Mouse (Mus musculus): Measurements from ENCODE around the gene Arid2.
"Not testable (repeated sequence)": the region's sequence is repeated elsewhere in the genome, so short reads cannot be mapped to it uniquely, and the experiment has no call there.

Gene Arid2

DNA sequence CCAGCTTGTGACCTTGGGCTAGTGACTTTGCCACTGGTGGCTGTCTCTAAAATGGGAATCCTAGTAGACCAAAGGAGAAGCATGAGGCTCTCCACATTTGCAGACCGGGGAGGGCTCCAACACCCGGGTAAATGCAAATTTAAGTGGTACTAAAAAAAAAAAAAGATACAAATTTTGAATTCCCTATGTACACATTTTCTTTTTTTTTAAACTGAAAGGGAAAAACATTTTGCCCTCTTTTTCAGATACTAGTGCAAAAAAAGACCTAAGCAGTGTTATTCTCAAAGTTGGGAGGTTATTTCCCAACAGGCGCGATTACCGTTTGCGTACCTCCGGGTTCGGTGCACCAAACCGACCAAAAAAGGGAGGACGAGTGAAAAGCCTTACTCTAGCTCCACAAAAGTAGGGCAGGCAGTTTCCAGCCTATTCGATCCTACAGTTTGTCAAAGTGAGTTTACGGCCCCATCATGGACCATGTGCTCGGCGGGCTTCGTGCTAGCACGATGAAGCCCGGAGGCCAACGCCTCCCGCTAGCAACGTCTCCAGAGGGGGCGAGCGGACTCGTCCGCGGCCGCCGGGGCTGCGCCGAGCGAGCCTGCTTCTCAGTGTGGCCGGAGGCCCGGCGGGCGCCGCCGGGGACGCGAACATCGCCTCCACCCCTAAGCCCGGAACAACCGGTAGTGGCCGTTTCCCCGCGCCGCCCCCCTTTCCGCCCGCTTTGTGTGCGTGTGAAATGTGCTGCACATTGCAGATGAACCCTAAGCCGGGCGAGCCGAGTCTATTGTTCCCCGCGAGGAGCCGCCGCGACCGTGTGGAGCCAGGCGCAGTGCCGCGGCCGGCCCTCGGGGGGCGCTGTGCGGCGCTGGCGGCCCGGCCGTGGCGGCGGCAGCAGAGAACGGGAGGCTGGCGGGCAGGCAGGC lies 1.0 kb upstream of the Arid2 start:
- peak; percentile 93 for DNase-seq (ENCODE audit: low read depth)

DNA sequence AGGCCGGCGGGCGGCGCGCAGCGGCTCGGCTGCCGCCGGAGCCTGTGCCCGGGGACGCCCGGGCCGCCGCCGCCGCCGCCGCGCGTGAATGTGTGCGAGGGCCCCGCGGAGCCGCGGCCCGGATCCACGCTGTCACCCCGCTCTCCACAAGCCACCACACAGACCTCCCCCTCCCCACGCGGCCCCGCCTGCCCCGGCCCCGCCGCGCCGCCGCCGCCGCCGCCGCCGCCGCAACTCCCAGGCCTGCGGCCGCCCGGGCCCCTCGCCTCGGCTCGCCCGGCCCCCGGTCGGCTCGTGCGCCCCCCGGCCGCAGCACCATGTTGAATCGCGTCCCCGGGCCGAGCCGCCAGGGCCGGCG lies 404 bp upstream of the Arid2 start:
- DNase-seq (ENCODE audit: low read depth), result no peak

DNA sequence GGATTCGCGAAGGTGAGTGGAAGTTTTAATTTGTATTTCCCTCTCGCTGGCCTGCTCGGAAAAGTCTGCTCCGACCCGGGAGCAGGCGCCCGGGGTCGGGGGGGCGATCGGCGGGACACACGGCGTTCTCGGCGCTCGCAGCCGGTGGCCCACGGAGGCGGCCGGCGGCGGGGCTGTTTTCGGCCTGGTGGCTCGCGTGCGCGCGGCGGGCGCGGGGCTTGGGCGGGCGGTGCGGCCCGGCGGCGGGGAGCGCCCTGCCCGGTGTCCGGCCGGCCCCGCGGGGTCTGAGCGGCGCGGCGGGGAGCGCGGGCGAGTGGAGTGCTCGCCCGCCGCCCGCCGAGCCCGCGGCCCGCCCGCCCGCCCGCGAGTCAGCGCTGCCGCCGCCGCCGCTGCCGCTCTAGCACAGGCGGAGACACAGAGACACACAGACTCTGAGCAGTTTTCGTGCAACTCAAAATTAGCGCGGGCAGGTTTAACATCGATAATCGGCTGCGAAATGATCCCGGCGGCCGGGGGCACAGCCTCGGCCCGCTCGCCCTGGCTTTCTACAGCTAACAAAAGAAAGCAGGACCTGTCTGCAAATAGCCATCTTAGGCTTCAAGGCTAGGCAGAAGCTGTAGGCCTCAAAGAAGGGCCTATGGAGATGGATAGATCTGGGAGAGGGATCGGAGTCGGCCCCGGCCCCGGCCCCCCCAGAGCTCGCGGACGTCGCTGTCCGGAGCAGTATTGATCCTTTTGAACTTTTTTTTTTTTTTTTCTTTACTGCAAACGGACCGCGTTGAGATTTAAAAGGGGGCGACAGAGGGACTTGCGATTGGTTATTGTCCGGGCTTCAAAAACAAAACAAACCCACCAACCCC lies 888 bp downstream of the Arid2 start:
- DNase-seq (ENCODE audit: low read depth), result peak; percentile 74

DNA sequence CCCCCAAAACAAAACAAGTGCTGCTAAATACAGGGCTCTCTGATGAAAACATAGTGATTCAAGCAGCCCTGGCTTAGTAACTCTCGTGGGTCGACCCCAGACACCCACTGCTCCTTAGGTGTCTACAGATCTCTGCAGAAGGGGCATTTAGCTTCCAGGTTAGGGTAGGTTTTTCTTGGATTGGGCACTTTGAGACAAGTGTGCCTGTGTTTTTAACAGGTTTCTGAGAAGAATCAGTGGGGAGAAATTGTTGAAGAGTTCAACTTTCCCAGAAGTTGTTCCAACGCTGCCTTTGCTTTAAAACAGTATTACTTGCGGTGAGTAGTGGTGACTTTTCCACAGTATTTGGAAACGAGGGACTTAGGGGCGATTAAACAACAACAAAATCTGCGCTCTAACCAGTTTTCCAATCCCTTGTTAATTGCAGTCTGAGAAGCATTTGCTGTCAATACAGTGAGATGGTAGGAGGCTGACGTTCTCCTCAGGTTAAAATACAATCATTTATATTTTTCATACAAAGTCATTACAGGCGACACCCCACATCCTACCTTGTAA lies 1.6 kb downstream of the Arid2 start:
- no peak for DNase-seq (ENCODE audit: low read depth)

DNA sequence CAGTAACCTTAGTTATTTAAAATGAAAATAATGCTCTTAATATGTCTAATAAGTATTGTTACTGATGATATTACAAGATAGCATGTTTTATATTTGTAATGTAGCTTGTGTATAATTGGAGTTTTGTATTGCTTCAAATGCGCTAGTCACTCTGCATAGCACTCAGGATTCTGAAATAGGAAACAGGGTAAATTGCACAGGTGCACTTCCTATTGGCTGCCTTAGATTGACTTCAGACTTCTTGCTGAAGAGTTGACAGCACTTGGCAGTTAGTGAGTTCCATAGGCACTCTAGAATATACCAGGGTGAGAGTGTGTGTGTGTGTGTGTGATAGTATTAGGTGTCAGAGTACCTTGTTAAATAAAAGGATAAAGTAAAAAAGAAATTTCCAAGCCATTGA lies 2.7 kb downstream of the Arid2 start:
- peak; percentile 37 for DNase-seq (ENCODE audit: low read depth)

DNA sequence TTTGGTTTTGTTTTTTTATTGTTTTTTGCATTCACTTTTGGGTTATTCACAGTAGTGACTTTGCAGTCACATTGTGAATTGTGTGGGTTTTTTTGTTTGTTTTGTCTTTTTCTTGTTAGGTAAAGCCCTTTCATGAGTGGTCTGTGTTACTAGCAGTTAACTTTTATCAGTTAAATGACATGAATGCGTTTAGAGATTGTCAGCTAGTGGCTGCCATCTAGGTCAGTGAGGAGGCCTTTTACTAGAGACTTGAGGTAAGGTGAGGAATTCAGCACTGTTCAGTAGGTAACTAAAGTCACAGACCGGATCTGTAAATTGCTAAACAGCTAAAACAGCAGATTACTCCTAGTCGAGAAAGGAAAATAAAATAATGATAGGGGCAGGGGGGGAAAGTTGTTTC lies 6.1 kb downstream of the Arid2 start:
- DNase-seq (ENCODE audit: low read depth), result no peak

DNA sequence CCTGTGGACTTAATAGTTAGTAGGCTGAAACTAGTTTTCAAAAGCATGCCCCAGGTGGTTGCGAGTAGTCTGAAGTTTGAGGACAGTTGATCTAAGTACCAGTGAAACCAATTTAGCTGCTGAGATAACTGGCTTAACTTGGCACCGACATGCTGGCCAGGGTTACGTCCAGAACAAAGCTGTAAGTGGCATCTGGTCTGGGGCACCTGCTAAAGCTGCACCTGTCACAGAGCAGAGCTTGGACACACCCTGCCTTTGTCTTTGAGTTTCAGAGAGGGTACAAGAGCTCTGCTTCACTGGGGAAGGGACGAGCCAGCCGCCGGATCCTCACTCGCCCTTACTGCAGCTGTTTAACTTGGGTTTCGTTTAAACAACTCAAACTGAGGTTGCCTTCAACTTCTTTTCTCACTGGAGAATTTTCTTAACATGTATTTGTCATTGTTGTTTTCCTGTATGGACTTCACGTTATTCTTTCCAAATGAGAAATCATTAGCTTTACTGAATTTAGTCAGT lies 9.8 kb downstream of the Arid2 start:
- no peak for DNase-seq (ENCODE audit: low read depth)

DNA sequence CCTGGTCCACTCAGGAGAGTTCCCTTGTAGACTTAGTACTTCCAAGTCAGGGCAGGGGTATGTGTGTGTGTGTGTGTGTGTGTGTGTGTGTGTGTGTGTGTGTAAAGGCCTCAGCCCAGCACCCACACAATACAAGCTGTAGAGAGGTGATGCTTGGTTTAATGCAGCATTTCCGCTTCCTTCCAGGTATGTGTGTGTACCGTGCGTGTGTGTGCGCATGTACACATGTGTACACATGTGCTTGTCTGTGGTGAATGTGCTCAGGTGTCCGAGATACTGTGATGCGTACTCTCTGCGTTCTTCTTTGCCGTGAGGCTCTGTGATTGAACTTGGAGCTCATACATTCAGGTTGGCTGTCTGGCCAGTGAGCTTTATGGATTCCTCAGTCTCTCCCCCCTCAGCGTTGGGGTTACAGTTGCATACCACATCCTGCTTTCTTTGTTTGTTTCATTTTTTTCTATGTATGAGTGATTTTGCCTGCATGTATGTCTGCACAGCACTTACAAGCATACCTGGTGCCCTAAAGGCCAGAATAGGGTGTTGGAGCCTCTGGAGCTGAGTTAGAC lies 10.4 kb downstream of the Arid2 start:
- DNase-seq (ENCODE audit: low read depth), result peak; percentile 89

DNA sequence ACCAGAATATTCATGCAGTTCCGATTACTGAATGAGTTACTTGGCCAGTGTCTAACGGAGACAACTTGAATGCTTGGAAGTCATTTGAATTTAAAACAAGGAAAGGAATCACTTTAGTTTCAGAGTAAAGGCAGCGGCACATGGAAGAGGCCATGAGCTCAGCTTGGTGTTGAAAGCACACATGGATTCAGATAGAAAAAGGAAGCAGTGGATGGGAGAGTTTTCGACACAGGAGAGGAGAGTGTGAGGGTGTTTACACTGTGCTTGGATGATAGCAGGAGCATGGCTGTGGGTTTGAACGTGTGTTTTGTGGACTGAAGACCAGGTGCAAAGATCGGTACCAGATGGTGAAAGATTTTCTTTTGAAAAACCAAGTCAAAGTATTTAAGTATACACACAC lies 22.0 kb downstream of the Arid2 start:
- DNase-seq (ENCODE audit: low read depth), result no peak

DNA sequence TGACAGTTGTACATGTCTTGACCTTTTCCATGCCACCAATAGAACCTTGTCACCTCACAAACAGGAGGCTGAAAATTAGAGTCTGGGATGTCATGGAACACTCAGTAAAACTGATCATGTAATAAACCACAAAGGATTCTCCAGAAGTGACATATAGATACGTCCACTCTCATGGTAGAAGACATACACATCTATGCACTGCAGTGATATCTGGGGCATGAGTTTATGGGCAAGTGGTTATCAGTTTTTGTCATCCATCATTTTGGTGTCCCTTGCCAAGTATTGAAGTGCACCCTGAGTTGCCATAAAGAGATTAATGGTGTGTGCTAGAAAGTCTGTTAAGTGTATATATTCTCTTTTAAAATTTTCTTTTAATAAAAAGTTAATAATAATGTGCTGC lies 25.6 kb downstream of the Arid2 start:
- DNase-seq (ENCODE audit: low read depth), result no peak

DNA sequence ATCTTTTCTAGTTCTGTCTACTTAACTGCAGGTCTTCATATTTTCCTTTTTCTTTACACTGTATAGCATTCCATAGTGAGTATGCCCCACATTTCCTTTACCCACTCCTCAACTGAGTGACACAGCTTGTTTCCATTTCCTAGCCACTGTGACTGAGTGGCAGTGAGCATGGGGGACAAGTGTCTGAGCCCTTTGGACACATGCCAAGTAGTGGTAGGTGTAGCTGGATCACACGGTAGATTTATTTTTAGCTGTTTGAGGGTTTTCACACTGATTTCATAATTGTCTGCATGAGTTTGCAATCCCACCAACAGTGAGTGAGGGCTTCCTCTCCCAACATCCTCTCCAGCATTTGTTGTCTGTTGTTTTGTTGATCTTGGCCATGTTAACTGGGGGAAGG lies 28.3 kb downstream of the Arid2 start:
- DNase-seq (ENCODE audit: low read depth), result no peak

DNA sequence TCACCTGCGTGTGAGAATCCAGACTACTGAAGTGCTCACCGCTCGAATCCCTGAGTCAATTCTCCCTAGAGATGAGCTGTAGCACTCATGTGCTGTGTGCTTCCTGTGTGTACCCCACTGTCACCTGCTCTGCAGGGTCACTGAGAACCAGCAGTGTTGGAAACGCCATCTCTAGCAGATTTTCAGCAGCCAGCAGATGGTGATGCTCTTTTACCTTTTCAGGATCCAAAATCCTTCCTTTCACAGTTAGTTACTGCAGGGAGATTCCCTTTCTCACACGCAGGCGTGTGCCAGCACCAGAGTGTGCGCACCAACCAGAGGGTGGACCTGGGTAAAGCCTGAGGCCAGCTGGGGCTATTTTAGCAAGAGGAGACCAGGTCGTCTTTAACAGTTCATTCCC lies 32.0 kb downstream of the Arid2 start:
- peak; percentile 25 for DNase-seq (ENCODE audit: low read depth)

DNA sequence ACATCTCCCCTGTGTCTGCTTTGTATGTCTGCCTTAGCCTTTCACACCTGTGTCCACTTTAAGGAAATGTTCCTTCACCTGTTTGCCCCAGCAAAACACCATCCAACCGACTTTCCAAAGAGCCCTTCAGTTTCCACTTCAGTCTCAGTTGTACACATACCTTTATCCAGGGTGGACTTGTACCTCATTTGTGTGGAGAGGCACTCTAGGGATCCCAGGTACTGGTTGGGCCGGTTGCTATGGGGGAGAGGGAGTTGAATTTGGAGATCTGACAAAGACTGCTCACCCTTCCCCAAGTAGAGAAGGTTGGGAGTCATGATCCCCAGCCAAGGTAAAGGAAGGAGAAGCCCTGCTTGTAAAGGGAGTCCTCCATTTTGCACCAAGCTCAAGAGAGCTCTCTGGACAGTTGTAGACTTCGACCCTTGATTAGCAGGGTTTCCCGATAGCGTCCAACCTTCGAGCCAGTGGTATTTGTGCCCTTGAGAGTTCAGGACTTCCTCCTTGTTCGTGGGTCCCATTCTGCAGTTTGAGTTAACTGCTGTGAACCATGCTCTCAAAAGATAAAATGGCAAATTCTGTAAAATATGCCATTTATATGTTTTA lies 38.5 kb downstream of the Arid2 start:
- DNase-seq (ENCODE audit: low read depth), result no peak

DNA sequence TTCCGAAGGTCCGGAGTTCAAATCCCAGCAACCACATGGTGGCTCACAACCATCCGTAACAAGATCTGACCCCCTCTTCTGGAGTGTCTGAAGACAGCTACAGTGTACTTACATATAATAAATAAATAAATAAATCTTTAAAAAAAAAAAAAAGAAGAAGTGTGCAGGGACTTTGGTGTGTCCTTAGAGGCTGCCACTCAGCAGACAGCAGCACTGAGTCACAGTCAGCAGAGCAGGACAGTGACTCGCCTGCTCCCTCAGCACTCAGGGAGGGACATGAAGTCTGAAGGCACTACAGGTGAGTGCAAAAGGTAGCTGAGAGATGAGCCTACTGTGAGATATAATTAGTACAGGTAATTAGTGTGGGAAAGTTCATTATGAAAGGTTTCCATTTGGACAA lies 41.4 kb downstream of the Arid2 start:
- DNase-seq (ENCODE audit: low read depth), result not testable (repeated sequence)

DNA sequence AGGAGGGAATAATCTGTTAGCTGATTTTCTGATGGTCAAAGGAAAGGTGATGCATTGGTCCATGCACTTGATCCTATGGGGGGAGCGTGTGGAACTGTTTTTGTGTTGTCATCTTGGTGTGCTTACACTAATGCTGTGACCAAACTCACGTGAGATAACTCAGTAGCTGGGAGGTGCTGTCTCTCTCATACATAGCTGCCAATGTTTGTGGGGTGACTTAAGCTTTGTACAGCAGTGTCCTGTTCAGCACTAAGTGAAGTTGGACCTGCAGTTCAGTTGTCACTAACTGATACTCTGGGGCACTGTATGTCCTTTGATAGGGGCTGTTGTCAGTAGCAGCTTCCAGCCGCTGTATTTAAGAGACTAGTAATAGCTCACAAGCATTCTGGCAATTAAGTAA lies 43.2 kb downstream of the Arid2 start:
- no peak for DNase-seq (ENCODE audit: low read depth)

DNA sequence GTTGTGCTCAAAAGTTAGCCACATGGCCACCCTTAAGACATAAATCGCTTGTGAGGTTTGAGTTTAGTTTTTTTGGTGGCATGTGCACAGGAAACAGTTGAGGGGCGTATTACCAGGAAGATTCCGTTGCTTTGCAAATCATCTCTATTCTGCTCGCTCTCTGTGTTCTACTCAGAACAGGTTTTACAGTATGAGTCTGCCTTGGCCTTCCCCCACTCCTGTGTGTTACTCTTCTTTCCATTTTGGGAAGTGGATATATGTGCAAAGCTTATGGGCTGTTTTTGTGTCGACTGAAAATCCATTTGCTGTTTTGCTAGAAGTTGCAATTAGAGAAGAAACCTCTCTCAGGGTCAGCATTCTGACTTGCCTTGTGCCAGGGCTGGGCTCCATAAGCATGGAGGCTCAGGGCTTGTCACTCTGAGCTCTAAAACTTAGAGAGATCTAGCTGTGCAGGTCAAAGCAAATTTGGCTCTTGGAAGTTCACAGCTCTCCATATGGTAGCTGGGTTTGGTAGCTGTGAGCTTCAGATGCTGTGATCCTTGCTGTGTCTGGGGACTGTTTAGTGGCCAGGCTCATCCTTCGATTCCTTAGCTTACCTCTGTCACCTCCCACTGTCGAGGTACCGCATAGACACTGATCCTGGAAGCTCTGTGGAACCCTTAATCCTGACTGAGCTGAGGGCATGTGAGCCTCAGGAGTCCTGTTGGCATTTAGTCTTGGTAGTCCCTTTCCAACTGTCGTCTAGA lies 45.3 kb downstream of the Arid2 start:
- peak; percentile 43 for DNase-seq (ENCODE audit: low read depth)

DNA sequence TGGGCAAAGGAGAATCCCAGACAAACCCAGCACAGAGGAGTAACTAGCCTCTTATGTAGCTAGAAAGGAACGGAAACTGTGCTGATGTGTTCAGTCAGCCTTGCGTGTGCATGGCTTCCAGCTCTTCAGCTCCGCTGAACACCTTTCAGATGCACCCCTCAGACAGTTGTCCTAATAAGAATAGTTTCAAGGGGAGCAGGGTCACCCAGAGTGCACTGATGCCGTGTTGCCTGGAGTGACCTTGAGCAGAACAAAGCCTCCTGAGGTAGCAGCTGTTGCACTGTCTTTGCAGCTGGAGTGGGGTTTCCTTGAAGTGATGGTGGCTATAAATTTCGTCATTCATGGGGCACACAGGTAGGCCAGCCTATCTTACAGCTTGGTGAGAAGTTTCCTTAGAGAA lies 46.0 kb downstream of the Arid2 start:
- no peak for DNase-seq (ENCODE audit: low read depth)

DNA sequence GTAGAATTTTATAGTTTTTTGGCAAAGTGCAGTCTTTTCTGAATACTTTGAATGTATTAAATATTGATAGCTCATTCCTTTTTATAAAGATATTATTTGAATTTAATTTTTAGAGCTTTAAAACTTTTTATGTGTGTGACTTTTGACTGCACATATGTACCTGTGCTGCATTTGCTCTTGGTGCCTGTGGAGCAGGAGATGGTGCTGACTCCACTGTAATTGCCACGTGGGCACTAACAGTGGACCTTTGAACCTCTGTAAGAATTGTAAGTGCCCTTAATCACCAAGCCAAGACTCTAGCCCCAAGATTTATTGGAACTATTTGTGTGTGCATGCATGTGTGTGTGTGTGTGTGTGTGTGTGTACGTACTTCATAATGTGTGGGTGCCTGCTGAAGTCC lies 53.6 kb downstream of the Arid2 start:
- no peak for DNase-seq (ENCODE audit: low read depth)

DNA sequence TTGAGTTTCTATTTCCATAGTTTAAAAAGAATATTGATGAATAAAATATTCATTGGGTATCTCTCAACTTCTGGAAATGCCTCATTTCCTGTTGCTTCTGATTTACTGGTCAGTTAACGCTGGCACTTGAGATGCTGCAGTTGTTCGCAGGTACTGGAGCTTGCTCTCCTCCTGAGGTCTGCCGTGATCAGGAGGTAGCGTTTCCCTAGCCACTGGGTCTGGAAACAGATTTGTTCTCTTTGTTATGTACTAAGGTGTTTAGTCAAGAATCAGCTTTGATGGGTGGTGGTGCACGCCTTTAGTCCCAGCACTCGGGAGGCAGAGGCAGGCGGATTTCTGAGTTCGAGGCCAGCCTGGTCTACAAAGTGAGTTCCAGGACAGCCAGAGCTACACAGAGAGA lies 54.8 kb downstream of the Arid2 start:
- no peak for DNase-seq (ENCODE audit: low read depth)

DNA sequence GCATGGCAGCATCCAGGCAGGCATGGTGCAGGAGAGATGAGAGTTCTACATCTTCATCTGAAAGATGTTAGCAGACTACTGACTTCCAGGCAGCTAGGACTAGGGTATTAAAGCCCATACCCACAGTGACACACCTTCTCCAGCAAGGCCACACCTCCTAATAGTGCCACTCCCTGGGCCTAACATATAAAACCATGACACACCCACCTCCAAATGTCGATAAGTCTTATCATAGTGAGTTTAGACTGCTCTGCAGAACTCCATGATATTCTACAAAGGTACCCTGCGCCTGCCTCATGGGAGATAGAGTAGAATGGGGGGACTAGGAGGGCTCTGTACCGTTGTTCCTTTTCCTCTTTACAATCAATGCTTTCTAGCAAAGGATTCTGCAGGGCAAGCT lies 55.6 kb downstream of the Arid2 start:
- DNase-seq (ENCODE audit: low read depth), result no peak

DNA sequence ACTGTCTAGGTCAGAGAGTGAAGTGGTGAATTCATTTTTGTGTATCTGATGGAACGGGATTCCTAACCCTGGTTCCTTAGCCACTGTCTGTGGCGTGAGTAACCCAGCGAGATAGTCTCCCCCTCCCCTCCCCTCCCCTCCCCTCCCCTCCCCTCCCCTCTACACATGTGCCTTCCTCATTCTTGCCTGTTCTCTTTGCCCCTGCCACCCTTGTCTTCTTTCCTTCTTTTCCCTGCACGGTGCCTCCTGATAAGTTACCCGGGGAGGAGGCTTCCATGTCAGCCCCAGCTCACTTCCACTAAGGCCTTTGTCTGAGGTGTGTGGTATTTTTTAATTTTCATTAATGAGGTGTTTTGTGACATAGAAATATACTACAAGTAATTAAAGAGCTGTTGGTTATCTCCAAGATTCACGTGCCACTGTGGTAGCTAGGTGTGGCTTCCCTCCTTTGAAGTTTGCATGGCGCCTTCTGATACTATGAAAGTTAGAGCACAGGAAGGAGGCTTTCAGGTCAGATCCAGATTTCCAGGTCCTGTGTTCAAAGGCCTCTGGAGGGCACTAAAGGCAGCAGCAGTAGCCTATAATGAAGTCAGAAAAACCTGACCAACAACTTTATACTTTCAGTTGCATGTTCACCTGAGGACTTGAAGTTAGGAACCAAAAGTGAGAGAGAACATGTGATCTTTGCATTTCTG lies 57.4 kb downstream of the Arid2 start:
- peak; percentile 63 for DNase-seq (ENCODE audit: low read depth)
